Mouse (Mus musculus) embryonic fibroblast, embryonic 13.5 days (primary cell): Measurements from ENCODE around the gene Ptrh2.

Experiments
- CTCF ChIP-seq: IDR thresholded peaks from 2 replicates; pipeline ENCODE4 v1.5.1; 2011; ENCODE audit warnings: mild to moderate bottlenecking, control low read depth, low read length, moderate library complexity, borderline replicate concordance; ENCODE audit not compliant: insufficient read depth
- POLR2A ChIP-seq: IDR thresholded peaks from 2 replicates; pipeline ENCODE4 v1.6.1; 2011; ENCODE audit warnings: low read depth, mild to moderate bottlenecking, control low read depth, low read length, moderate library complexity

- no peak for TF ChIP-seq CTCF
- TF ChIP-seq POLR2A, result no peak
These were observed 2.4 kb upstream of the Ptrh2 start for GRCm38 (mm10) chr11:86681423-86681822.
